Mouse (Mus musculus) B cell, adult 62 days (primary cell): ENCODE results near the gene Cstf1. TPM values are rescaled to one million over a fixed set of nuclear protein-coding genes. Genes with fewer than 3 reads are reported as not detected.

Experiments used
- total RNA-seq: library from RNA; stranded (reverse); gene quantifications from 4 replicates; pipeline ENCODE4 v1.2.4, GENCODE M21; 2023

Gene Cstf1
- 33.0 to 37.6 TPM (median 35.2 TPM) in 4 replicates for total RNA-seq

GRCm38 (mm10) chr2:172370411-172371223 lies at the start of gene Cstf1, which contains the start of gene Aurka:
Gene Cstf1, plus strand, starts transcription at chr2:172370681.
Gene Aurka, minus strand, starts transcription at chr2:172370535.

GRCm38 (mm10) chr2:172345258-172345738 lies 25.2 kb upstream of the Cstf1 start, which contains the start of gene Fam210b:
Gene Fam210b, plus strand, starts transcription at chr2:172345565.

DNA sequence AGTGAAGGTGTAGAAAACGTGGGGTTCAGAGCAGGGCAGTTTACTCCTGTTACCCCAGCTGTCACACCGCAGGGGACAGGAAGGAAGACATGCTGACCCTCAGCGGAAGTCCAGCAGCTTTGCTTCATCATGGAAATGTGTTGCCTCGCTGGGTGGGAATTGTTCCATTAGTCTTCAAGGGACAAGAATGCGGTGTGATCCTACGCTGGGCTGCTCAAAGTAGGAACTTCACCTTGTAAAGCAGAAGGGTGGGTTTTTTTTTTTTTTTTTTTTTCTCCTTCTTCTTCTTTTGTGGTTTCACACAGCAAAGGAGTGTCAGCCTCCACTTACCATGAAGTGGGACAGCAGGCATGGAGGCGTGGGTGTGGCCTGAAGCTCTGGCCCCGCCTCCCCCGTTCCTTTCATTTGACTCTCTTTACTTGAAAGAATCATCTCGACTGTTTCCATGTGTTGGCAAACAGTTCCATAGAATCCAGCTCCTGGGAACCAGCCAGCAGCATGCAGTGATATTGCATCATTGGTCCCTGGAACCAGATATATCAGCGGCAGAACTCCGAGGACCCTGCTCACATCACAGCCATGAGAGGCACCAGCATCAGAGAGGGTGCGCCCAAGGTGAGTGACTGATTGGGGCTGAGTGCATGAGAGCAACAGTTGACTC lies 23.0 kb downstream of the Cstf1 start, which contains the start of gene Cass4:
TSS of gene Cass4 (plus strand) at position 404 of the 661 bp plus-strand sequence.

Other genes with a start within 250 kb of the Cstf1 start
- gene Mc3r, start 122.2 kb upstream of the Cstf1 start, total RNA-seq, result not detected in 4 replicates
- 8.5 to 10.8 TPM (median 10.0 TPM) in 4 replicates for gene Fam210b, start 25.1 kb upstream of the Cstf1 start, total RNA-seq
- 5.1 to 7.8 TPM (median 6.8 TPM) in 4 replicates for gene Aurka, start 146 bp upstream of the Cstf1 start, total RNA-seq
- gene Cass4, start 23.1 kb downstream of the Cstf1 start, total RNA-seq, result 2.8 to 3.4 TPM (median 3.3 TPM) in 4 replicates
- gene Rtf2, start 69.9 kb downstream of the Cstf1 start, total RNA-seq, result 75.6 to 81.5 TPM (median 79.6 TPM) in 4 replicates
- gene Gcnt7, start 87.9 kb downstream of the Cstf1 start, total RNA-seq, result not detected in 4 replicates
- 8.1 to 11.6 TPM (median 9.2 TPM) in 4 replicates for gene Fam209, start 101.8 kb downstream of the Cstf1 start, total RNA-seq
- not detected in 4 replicates for gene Tfap2c, start 178.9 kb downstream of the Cstf1 start, total RNA-seq